Mouse (Mus musculus) megakaryocyte, embryonic 14.5 days (primary cell): ENCODE results near the gene Atp1b1.

Experiments
- FLI1 ChIP-seq: IDR thresholded peaks from 2 replicates; pipeline ENCODE4 v1.6.1; 2012; ENCODE audit warnings: low read length, inconsistent platforms, mixed read lengths
- GATA1 ChIP-seq: IDR thresholded peaks from 3 replicates; pipeline ENCODE4 v1.6.1; 2012; ENCODE audit warnings: mixed read lengths, low read length, inconsistent platforms, borderline replicate concordance

DNA sequence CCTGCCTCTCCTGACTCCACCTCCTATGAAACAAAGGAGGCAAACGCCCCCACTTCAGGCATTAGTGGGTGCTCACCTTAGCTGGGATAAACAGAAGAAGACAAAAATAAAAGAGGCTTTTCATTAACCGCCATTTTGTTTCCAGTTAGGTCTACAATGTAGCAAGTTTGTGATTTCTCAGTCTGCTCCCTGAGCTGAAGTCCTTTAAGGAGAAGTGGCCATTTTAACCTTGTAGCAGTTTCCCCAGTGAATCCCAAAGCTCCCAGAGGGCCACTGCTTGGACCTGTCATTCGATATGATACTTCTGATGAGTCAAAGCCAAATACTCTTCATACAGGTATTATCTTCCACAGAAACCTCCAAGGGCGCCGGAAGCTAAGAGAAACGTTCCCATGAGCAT lies 10.6 kb downstream of the Atp1b1 start:
- TF ChIP-seq GATA1 (no peak), FLI1 (no peak)
